Mouse (Mus musculus) midbrain, postnatal 0 days (tissue): ENCODE results near the gene Smpd1. TPM values are rescaled to one million over a fixed set of nuclear protein-coding genes. Genes with fewer than 3 reads are reported as not detected.

Source experiments
- ATAC-seq: fragments of 200-750 bp; cut with Nextera tagmentation; 2 replicates; pipeline ENCODE4 v1.8.0; 2017; ENCODE audit warnings: moderate number of reproducible peaks, mild to moderate bottlenecking, moderate TSS enrichment, moderate library complexity; ENCODE audit not compliant: low FRiP score
- DNase-seq: peaks from one replicate; pipeline ENCODE4 v3.0.0-alpha.2; 2015; ENCODE audit warnings: low spot score
- H3K27ac ChIP-seq: fragments of 300-500 bp; sonication (generic); 2 replicates; pipeline ENCODE4 v1.5.1; 2014; ENCODE audit warnings: low read depth, mild to moderate bottlenecking, low read length, mixed read lengths
- H3K27me3 ChIP-seq: fragments of 300-500 bp; sonication (generic); 2 replicates; pipeline ENCODE4 v1.6.1; 2014; ENCODE audit warnings: low read length, control low read depth, mixed read lengths; ENCODE audit not compliant: insufficient read depth
- H3K36me3 ChIP-seq: fragments of 300-500 bp; sonication (generic); 2 replicates; pipeline ENCODE4 v1.6.1; 2014; ENCODE audit warnings: low read length, control low read depth, mixed read lengths; ENCODE audit not compliant: insufficient read depth
- H3K4me1 ChIP-seq: fragments of 300-500 bp; sonication (generic); 2 replicates; pipeline ENCODE4 v1.6.1; 2014; ENCODE audit warnings: mild to moderate bottlenecking, control low read depth, antibody characterized with exemption, low read length, mixed read lengths; ENCODE audit not compliant: insufficient read depth
- H3K4me2 ChIP-seq: fragments of 300-500 bp; sonication (generic); 2 replicates; pipeline ENCODE4 v1.6.1; 2014; ENCODE audit warnings: low read depth, mild to moderate bottlenecking, low read length, mixed read lengths; ENCODE audit not compliant: poor library complexity, severe bottlenecking
- H3K4me3 ChIP-seq: fragments of 300-500 bp; sonication (generic); 2 replicates; pipeline ENCODE4 v1.5.1; 2014; ENCODE audit warnings: low read depth, mild to moderate bottlenecking, low read length, moderate library complexity
- H3K9ac ChIP-seq: fragments of 300-500 bp; sonication (generic); replicated peaks from 2 replicates; pipeline ENCODE4 v1.6.1; 2014; ENCODE audit warnings: mild to moderate bottlenecking, low read length, moderate library complexity, mixed read lengths; ENCODE audit not compliant: poor library complexity, severe bottlenecking
- H3K9me3 ChIP-seq: fragments of 300-500 bp; sonication (generic); 2 replicates; pipeline ENCODE4 v1.6.1; 2016; ENCODE audit warnings: low read length, control low read depth
- CTCF ChIP-seq: IDR thresholded peaks from 2 replicates; pipeline ENCODE4 v1.5.1; 2016; ENCODE audit warnings: antibody characterized with exemption, mild to moderate bottlenecking
- WGBS: fragments of 180-500 bp; shearing (Covaris S2); extraction: QIAGEN DNeasy Blood & Tissue Kit; methylation state at CpG from one replicate; pipeline ENCODE4 v1.1.7; 2014; 5-methylcytosine and 5-hydroxymethylcytosine counted together
- polyA plus RNA-seq: library from polyadenylated mRNA; unstranded; fragments of >200 nt; fragmentation: Nextera tagmentation; extraction: Ambion mirVana; gene quantifications from 2 replicates; pipeline ENCODE4 v1.2.1, GENCODE M21; 2015
- total RNA-seq: library from RNA; depleted of rRNA; stranded (reverse); fragments of >200 nt; gene quantifications from 2 replicates; pipeline ENCODE4 v1.2.3, GENCODE M21; 2014

The Smpd1 gene
- total and polyA plus RNA-seq, 2 experiments from 2014 or later: 115 to 182 TPM

GRCm38 (mm10) chr7:105555571-105555970 is 1.4 kb downstream of the Smpd1 start:
- no peak for TF ChIP-seq CTCF
- Histone ChIP-seq H3K4me1 (peaks cover 15% of the 10 kb centered on the region), H3K4me2 (peak overlapping the region; percentile 89), H3K4me3 (no peak overlapping the region), H3K36me3 (peaks cover 30% of the 10 kb centered on the region), H3K27me3 (no peaks in the 10 kb centered on the region), H3K9ac (no peak overlapping the region), H3K27ac (no peak overlapping the region), H3K9me3 (no peaks in the 10 kb centered on the region)
- WGBS: 88% methylated on average over 10 of the region's 10 CpGs
- ATAC-seq (no peak), DNase-seq (no peak)

GRCm38 (mm10) chr7:105556406-105556805 is 2.2 kb downstream of the Smpd1 start:
- no peak overlapping the region for H3K27ac ChIP-seq
- no peak for ATAC-seq
- 90% methylated on average over 8 of the region's 8 CpGs for WGBS

GRCm38 (mm10) chr7:105557671-105558070 is 3.5 kb downstream of the Smpd1 start:
- TF ChIP-seq CTCF: no peak

More at GRCm38 (mm10) chr7:105556406-105556805, 2.2 kb downstream of the Smpd1 start:
- Histone ChIP-seq H3K4me1 (peaks cover 15% of the 10 kb centered on the region), H3K36me3 (peaks cover 35% of the 10 kb centered on the region), H3K4me3 (no peak overlapping the region), H3K9me3 (no peaks in the 10 kb centered on the region), H3K4me2 (no peak overlapping the region), H3K9ac (no peak overlapping the region; the same call in 1 of the 2 replicates), H3K27me3 (no peaks in the 10 kb centered on the region)
- DNase-seq: no peak
- TF ChIP-seq CTCF: no peak

GRCm38 (mm10) chr7:105559016-105559415 is 4.9 kb downstream of the Smpd1 start:
- Histone ChIP-seq H3K9ac (no peak overlapping the region), H3K4me2 (no peak overlapping the region), H3K9me3 (no peaks in the 10 kb centered on the region), H3K4me3 (no peak overlapping the region), H3K36me3 (peaks cover 47% of the 10 kb centered on the region), H3K4me1 (peaks cover 15% of the 10 kb centered on the region), H3K27me3 (no peaks in the 10 kb centered on the region), H3K27ac (no peak overlapping the region)
- DNase-seq (no peak), ATAC-seq (no peak)
- TF ChIP-seq CTCF: no peak
- WGBS: 95% methylated on average over 9 of the region's 9 CpGs

More at GRCm38 (mm10) chr7:105557671-105558070, 3.5 kb downstream of the Smpd1 start:
- Histone ChIP-seq H3K4me3 (no peak overlapping the region), H3K4me1 (peaks cover 15% of the 10 kb centered on the region), H3K9ac (no peak overlapping the region), H3K27me3 (no peaks in the 10 kb centered on the region), H3K9me3 (no peaks in the 10 kb centered on the region), H3K4me2 (no peak overlapping the region), H3K27ac (no peak overlapping the region), H3K36me3 (peaks cover 45% of the 10 kb centered on the region)
- WGBS: 81% methylated on average over 11 of the region's 11 CpGs
- DNase-seq (no peak), ATAC-seq (no peak)

GRCm38 (mm10) chr7:105562317-105562716 is 8.2 kb downstream of the Smpd1 start:
- Histone ChIP-seq H3K4me1 (no peaks in the 10 kb centered on the region), H3K27ac (no peak overlapping the region), H3K4me3 (no peak overlapping the region), H3K27me3 (no peaks in the 10 kb centered on the region), H3K4me2 (no peak overlapping the region), H3K36me3 (peaks cover 76% of the 10 kb centered on the region), H3K9ac (no peak overlapping the region), H3K9me3 (no peaks in the 10 kb centered on the region)
- no peak for TF ChIP-seq CTCF
- ATAC-seq (no peak), DNase-seq (no peak)
- 88% methylated on average over 3 of the region's 3 CpGs for WGBS

GRCm38 (mm10) chr7:105563367-105563766 is 9.2 kb downstream of the Smpd1 start:
- peaks cover 69% of the 10 kb centered on the region for H3K36me3 ChIP-seq
- H3K27ac ChIP-seq: no peak overlapping the region
- H3K27me3 ChIP-seq: no peaks in the 10 kb centered on the region
- TF ChIP-seq CTCF: no peak
- H3K4me3 ChIP-seq: no peak overlapping the region
- DNase-seq: no peak
- H3K9me3 ChIP-seq: no peaks in the 10 kb centered on the region
- ATAC-seq: no peak
- no peak overlapping the region for H3K4me2 ChIP-seq
- WGBS: 96% methylated on average over 3 of the region's 3 CpGs
- peaks cover under 1% of the 10 kb centered on the region; the same call in 1 of the 2 replicates for H3K4me1 ChIP-seq
- no peak overlapping the region for H3K9ac ChIP-seq
